Mouse (Mus musculus): ENCODE results near the gene Skiv2l. TPM values are rescaled to one million over a fixed set of nuclear protein-coding genes. Genes with fewer than 3 reads are reported as not detected.

Skiv2l gene
- polyA plus RNA-seq, 1 experiment from 2014 or later, result 58.3 TPM

GRCm38 (mm10) chr17:34893072-34893824, 43.2 kb upstream of the Skiv2l start:
- Histone ChIP-seq H3K36me3 (peaks cover 15% of the 10 kb centered on the region), H3K9me3 (no peaks in the 10 kb centered on the region), H3K4me3 (replicated peaks) (no peak overlapping the region), H3K27ac (peak overlapping the region; percentile 69; the same call in 1 of the 2 replicates), H3K4me2 (peak overlapping the region; percentile 87), H3K9ac (replicated peaks) (no peak overlapping the region), H3K4me1 (replicated peaks) (peaks cover 34% of the 10 kb centered on the region), H3K27me3 (no peaks in the 10 kb centered on the region)
- 71% methylated on average over 12 of the region's 12 CpGs for WGBS
- ATAC-seq (ENCODE audit: insufficient number of reproducible peaks, insufficient read depth, low FRiP score, low TSS enrichment, low read depth), result no peak

- Histone ChIP-seq H3K27me3 (no peaks in the 10 kb centered on the region), H3K4me2 (no peak overlapping the region), H3K4me1 (replicated peaks) (peaks cover 21% of the 10 kb centered on the region), H3K9ac (replicated peaks) (no peak overlapping the region), H3K4me3 (replicated peaks) (no peak overlapping the region), H3K9me3 (no peaks in the 10 kb centered on the region), H3K27ac (no peak overlapping the region), H3K36me3 (peaks cover 9% of the 10 kb centered on the region)
- 91% methylated on average over 2 of the region's 2 CpGs for WGBS
- ATAC-seq (ENCODE audit: insufficient number of reproducible peaks, insufficient read depth, low FRiP score, low TSS enrichment, low read depth), result no peak
These were observed 41.4 kb upstream of the Skiv2l start for GRCm38 (mm10) chr17:34891377-34891776.

DNA sequence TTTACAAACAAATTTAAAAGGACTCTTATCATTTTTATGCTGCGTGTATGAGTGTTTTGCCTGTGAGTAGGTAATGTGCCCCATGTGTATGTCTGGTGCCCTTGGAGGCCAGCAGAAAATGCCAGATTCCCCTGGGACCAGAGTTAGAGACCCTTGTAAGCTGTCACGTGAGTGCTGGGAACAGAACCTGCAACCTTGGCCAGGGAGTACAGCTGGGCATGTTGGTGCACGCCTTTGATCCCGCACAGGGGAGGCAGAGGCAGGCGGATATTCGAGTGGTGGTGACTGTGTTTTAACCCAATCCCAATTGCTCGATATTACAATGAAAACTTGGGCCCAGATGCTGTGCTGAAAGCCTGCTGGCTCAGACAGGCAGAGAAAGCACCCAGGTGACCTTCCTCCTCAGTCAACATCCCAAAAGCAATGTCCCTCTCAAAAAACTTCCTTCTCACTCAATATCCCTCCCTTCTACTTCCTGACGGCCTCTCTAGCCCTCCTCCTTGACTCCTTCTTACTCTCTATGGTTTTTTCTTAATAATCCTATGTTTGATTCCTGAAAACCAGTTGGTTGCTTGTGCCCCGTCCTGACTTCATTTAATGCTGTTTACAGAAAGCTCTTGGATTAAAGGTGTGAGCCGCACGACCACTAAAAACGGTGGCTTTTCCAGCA, 40.2 kb upstream of the Skiv2l start:
- Histone ChIP-seq H3K27me3 (no peaks in the 10 kb centered on the region), H3K9me3 (no peaks in the 10 kb centered on the region), H3K27ac (no peak overlapping the region), H3K4me2 (no peak overlapping the region), H3K4me1 (replicated peaks) (peaks cover 9% of the 10 kb centered on the region), H3K36me3 (no peaks in the 10 kb centered on the region), H3K9ac (replicated peaks) (no peak overlapping the region), H3K4me3 (replicated peaks) (no peak overlapping the region)
- no peak for ATAC-seq (ENCODE audit: insufficient number of reproducible peaks, insufficient read depth, low FRiP score, low TSS enrichment, low read depth)
- WGBS, result 86% methylated on average over 12 of the region's 12 CpGs

- ATAC-seq (ENCODE audit: insufficient number of reproducible peaks, insufficient read depth, low FRiP score, low TSS enrichment, low read depth), result no peak
- Histone ChIP-seq H3K4me3 (replicated peaks) (no peak overlapping the region), H3K27ac (no peak overlapping the region), H3K9ac (replicated peaks) (no peak overlapping the region), H3K27me3 (peaks cover 4% of the 10 kb centered on the region; the same call in 1 of the 2 replicates), H3K36me3 (no peaks in the 10 kb centered on the region), H3K4me2 (no peak overlapping the region), H3K9me3 (no peaks in the 10 kb centered on the region), H3K4me1 (replicated peaks) (peaks cover 7% of the 10 kb centered on the region; the same call in 1 of the 2 replicates)
- WGBS, result 88% methylated on average over 5 of the region's 5 CpGs
These were observed 37.9 kb upstream of the Skiv2l start for GRCm38 (mm10) chr17:34887942-34888341.

DNA sequence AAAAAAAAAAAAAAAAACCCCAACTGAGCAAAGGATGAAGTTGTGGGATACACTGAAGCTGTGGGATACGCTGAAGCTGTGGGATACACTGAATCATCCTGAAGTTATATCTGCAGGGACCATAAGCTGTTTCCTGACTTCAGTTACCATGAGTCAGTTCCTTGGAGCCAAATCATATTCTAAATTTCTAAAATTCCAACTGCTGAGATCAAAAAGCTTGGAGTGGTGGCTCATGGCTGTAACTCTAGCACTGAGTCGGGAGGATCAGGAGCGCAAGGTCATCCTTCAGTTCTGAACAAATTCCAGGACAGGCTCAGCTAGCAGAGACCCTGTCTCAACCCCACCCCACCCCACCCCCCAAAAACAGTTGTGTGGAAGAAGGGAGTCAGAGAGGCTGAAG, 35.6 kb upstream of the Skiv2l start:
- Histone ChIP-seq H3K27ac (no peak overlapping the region), H3K4me1 (replicated peaks) (0 out of 2 replicates have a peak, but pooled peaks cover 6% of the 10 kb centered on the region), H3K9ac (replicated peaks) (no peak overlapping the region), H3K4me3 (replicated peaks) (no peak overlapping the region), H3K9me3 (no peaks in the 10 kb centered on the region), H3K36me3 (no peaks in the 10 kb centered on the region), H3K27me3 (peaks cover 20% of the 10 kb centered on the region), H3K4me2 (no peak overlapping the region)
- ATAC-seq (ENCODE audit: insufficient number of reproducible peaks, insufficient read depth, low FRiP score, low TSS enrichment, low read depth), result no peak
- WGBS, result 83% methylated on average over 3 of the region's 3 CpGs

- Histone ChIP-seq H3K4me3 (replicated peaks) (no peak overlapping the region), H3K27me3 (peaks cover 20% of the 10 kb centered on the region), H3K36me3 (no peaks in the 10 kb centered on the region), H3K9ac (replicated peaks) (no peak overlapping the region), H3K27ac (no peak overlapping the region), H3K4me1 (replicated peaks) (0 out of 2 replicates have a peak, but pooled peaks cover 6% of the 10 kb centered on the region), H3K4me2 (no peak overlapping the region), H3K9me3 (no peaks in the 10 kb centered on the region)
- ATAC-seq (ENCODE audit: insufficient number of reproducible peaks, insufficient read depth, low FRiP score, low TSS enrichment, low read depth), result no peak
- WGBS, result 90% methylated on average over 6 of the region's 6 CpGs
These were observed 34.7 kb upstream of the Skiv2l start for GRCm38 (mm10) chr17:34884704-34885103.

DNA sequence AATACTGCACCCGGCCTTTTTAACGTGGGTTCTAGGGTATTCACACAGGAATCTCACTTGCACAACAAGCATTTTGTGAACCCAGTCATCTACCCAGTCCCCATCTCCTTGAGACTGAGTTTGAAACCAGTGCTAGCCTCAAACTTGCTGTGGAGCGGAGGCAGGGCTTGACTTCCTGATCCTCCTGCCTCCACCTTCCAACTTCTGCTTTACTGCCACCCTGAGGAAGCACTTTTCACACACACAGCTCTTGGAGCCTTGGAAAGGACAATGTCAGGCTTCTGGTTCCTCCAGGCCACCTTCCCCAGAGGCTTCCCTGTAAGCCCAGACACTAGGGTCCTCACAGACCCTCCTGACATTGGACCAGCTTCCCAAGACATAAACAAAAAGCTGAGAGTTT, 33.3 kb upstream of the Skiv2l start:
- peaks cover 20% of the 10 kb centered on the region for H3K27me3 ChIP-seq
- no peak overlapping the region for H3K4me3 ChIP-seq (replicated peaks)
- H3K4me1 ChIP-seq (replicated peaks), result peaks cover 8% of the 10 kb centered on the region; the same call in 1 of the 2 replicates
- no peaks in the 10 kb centered on the region for H3K36me3 ChIP-seq
- no peak overlapping the region for H3K27ac ChIP-seq
- H3K4me2 ChIP-seq, result no peak overlapping the region
- H3K9me3 ChIP-seq, result no peaks in the 10 kb centered on the region
- 53% methylated on average over 3 of the region's 3 CpGs for WGBS
- H3K9ac ChIP-seq (replicated peaks), result no peak overlapping the region
- ATAC-seq (ENCODE audit: insufficient number of reproducible peaks, insufficient read depth, low FRiP score, low TSS enrichment, low read depth), result no peak

DNA sequence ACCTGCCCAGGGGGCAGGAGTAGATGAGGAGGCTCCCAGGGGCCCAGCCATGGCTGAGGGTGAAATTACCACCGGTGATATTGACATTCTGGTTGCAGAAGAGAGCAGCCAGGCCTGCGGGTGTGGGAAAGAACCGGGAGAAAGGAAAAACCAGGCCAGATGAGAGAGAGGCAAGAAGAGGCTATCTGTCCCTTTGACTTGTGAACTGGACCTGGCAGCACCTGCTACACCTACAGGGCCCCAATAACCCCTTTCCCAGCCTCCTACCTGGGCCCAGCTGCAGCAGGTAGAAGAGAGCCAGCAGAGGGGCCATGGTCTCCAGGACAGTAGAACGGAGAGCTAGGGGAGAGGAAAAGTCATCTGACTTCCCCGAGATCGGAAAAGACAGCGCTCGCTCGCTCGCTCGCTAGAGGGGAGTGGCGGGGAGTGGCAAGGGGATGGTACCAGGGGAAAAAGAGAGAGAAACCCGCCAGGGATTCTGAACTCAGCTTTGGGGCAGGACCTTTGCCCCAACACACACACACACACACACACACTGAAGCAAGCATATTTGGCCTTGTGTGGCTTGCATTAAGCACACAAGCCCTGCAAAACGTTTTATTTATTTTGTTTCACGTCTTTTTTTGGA, 31.8 kb upstream of the Skiv2l start, which contains the start of gene Gm20547:
TSS of gene Gm20547 (minus strand) at position 360 of the 628 bp plus-strand sequence.
- peaks cover 20% of the 10 kb centered on the region for H3K27me3 ChIP-seq
- H3K9ac ChIP-seq (replicated peaks), result no peak within 1 kb of the TSS
- no peak within 1 kb of the TSS for H3K4me3 ChIP-seq (replicated peaks)
- no peak within 1 kb of the TSS for H3K27ac ChIP-seq
- no peaks in the 10 kb centered on the region for H3K36me3 ChIP-seq
- ATAC-seq (ENCODE audit: insufficient number of reproducible peaks, insufficient read depth, low FRiP score, low TSS enrichment, low read depth), result no peak
- H3K9me3 ChIP-seq, result no peaks in the 10 kb centered on the region
- peaks cover 8% of the 10 kb centered on the region; the same call in 1 of the 2 replicates for H3K4me1 ChIP-seq (replicated peaks)
- whole genome bisulfite sequencing, result 8% methylated on average over 15 of the region's 15 CpGs
- peak within 1 kb of the TSS; percentile 13; the same call in 1 of the 2 replicates for H3K4me2 ChIP-seq

DNA sequence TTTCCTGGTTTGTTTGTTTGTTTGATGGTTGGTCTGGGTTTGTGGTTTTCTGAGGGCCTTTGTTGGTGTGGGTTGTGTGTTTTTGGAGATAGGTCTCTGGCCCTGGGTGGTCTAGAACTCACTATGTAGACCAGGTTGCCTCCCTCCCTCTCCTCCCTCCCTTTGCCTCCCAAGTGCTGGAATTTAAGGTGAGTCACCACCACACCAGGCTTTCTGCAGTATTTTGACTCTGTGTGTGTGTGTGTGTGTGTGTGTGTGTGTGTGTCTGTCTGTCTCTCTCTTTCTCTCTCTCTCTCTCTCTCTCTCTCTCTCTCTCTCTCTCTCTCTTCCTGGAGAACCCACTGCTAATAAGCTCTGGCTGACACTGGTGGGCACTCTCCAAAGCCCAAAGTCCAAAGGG, 31.2 kb upstream of the Skiv2l start:
- Histone ChIP-seq H3K9ac (replicated peaks) (no peak overlapping the region), H3K4me2 (no peak overlapping the region), H3K4me1 (replicated peaks) (peaks cover 8% of the 10 kb centered on the region; the same call in 1 of the 2 replicates), H3K4me3 (replicated peaks) (no peak overlapping the region), H3K27ac (no peak overlapping the region), H3K27me3 (peaks cover 20% of the 10 kb centered on the region), H3K36me3 (no peaks in the 10 kb centered on the region), H3K9me3 (no peaks in the 10 kb centered on the region)
- ATAC-seq (ENCODE audit: insufficient number of reproducible peaks, insufficient read depth, low FRiP score, low TSS enrichment, low read depth), result no peak

DNA sequence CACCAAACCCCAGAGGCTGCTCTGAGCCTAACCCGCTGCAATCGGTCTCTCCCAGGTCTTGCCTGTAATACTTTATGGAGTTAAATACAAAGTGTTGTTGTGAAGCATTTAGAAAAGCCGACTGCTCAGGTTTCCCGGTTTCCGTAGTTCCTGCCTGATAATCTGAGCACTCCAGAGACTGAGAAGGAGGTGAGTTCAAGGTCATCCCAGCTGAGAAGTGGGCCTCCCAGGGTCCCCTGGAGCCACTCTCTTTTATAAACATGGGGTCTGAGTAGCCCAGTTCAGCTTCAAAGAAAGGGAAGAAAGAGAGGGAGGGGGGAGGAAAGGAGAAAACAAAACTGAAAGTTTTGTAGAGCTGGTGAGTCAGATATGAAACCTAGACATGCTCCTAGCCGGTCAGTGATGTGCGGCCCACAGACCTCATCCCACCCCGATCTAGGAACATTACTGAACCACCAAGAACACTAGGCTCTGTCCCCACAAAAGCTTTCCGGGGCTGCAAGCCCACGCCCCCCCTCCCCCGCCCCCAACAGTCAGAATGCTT, 29.4 kb upstream of the Skiv2l start, which contains the start of gene Zbtb12:
TSS of gene Zbtb12 (plus strand) at position 148 of the 544 bp plus-strand sequence.
- Histone ChIP-seq H3K4me2 (0 out of 2 replicates have a peak within 1 kb of the TSS, but pooled peaks have one; percentile 3), H3K36me3 (no peaks in the 10 kb centered on the region), H3K27ac (no peak within 1 kb of the TSS), H3K4me1 (replicated peaks) (peaks cover 8% of the 10 kb centered on the region; the same call in 1 of the 2 replicates), H3K9ac (replicated peaks) (no peak within 1 kb of the TSS), H3K27me3 (peaks cover 20% of the 10 kb centered on the region), H3K4me3 (replicated peaks) (no peak within 1 kb of the TSS), H3K9me3 (no peaks in the 10 kb centered on the region)
- WGBS, result 57% methylated on average over 11 of the region's 11 CpGs
- no peak for ATAC-seq (ENCODE audit: insufficient number of reproducible peaks, insufficient read depth, low FRiP score, low TSS enrichment, low read depth)

GRCm38 (mm10) chr17:34874321-34874720, 24.3 kb upstream of the Skiv2l start:
- no peak overlapping the region for H3K4me2 ChIP-seq
- 89% methylated on average over 6 of the region's 6 CpGs for WGBS
- ATAC-seq (ENCODE audit: insufficient number of reproducible peaks, insufficient read depth, low FRiP score, low TSS enrichment, low read depth), result no peak
- H3K27ac ChIP-seq, result no peak overlapping the region
- no peak overlapping the region for H3K9ac ChIP-seq (replicated peaks)
- 0 out of 2 replicates have a peak, but pooled peaks cover 4% of the 10 kb centered on the region for H3K27me3 ChIP-seq
- H3K4me3 ChIP-seq (replicated peaks), result no peak overlapping the region
- H3K36me3 ChIP-seq, result no peaks in the 10 kb centered on the region
- no peaks in the 10 kb centered on the region for H3K9me3 ChIP-seq
- no peaks in the 10 kb centered on the region; the same call in 1 of the 2 replicates for H3K4me1 ChIP-seq (replicated peaks)
